Comparison of ENCODE assay signal across 9 mouse cellular contexts in the genomic region with DNA sequence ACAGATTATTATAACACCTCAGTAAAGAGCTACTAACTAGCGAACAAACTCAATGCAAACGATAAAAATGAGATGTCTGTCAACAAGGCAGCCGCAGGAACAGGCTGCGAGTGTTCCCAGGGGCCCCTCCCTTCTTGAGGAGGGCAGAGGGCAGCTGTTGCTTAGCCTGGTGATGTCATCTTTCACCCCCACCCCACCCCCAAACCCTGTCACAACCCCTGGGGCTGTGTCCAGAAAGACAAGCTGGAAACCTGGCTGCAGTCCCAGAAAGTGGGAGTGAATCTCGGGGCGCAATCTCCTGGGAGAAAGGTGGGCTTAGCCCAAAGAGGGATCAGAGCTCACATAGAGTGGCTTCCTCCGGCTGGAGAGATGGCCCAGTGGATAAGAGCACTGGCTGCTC. TPM values are rescaled to one million over a fixed set of nuclear protein-coding genes. Genes with fewer than 3 reads are reported as not detected.
A peak's percentile ranks its signal among the peaks of the same experiment; 100 is the strongest.
DNase-seq lines count a peak whose midpoint lies in the region; ATAC-seq and TF ChIP-seq lines count a peak whose summit lies in the region.
"Had no signal": no experiment of that assay in that cellular context is flagged by ENCODE, and none has a peak within 500 bp of the region (broad histone marks: within the 10 kb centered on the region; RNA-seq: fewer than 3 reads in every experiment).

No protein-coding gene starts in this region.

- H3K9me3 ChIP-seq in kidney, postnatal 0 days (replicated peaks; ENCODE audit: low read length), result no peaks in the 10 kb centered on the region
- no peaks in the 10 kb centered on the region for H3K9me3 ChIP-seq in heart, embryonic 16.5 days (replicated peaks; ENCODE audit: control insufficient read depth, low read length)
- H3K9me3 ChIP-seq: liver, embryonic 12.5 days had no signal

- no peaks in the 10 kb centered on the region for H3K4me1 ChIP-seq in kidney, postnatal 0 days (replicated peaks; ENCODE audit: insufficient read depth, low read length)
- H3K4me1 ChIP-seq in heart, embryonic 16.5 days (ENCODE audit: control insufficient read depth, insufficient read depth, low read length), result peaks cover 6% of the 10 kb centered on the region

- no peak overlapping the region for H3K27ac ChIP-seq in kidney, postnatal 0 days
- peak overlapping the region; percentile 13; the same call in 1 of the 2 replicates for H3K27ac ChIP-seq in heart, embryonic 16.5 days (ENCODE audit: low read length)
- H3K27ac ChIP-seq: liver, embryonic 12.5 days had no signal

- H3K4me3 ChIP-seq in kidney, postnatal 0 days (replicated peaks; ENCODE audit: low read depth, low read length), result no peak overlapping the region
- H3K4me3 ChIP-seq in heart, embryonic 16.5 days (ENCODE audit: low read length), result no peak overlapping the region
- H3K4me3 ChIP-seq: liver, embryonic 12.5 days had no signal

- no peaks in the 10 kb centered on the region for H3K36me3 ChIP-seq in kidney, postnatal 0 days (ENCODE audit: insufficient read depth, low read length)
- no peaks in the 10 kb centered on the region for H3K36me3 ChIP-seq in heart, embryonic 16.5 days (ENCODE audit: control insufficient read depth, insufficient read depth)

- TF ChIP-seq CTCF in kidney, postnatal 0 days (IDR thresholded peaks at IDR 0.05; ENCODE audit: low read depth), result no peak

- no peak overlapping the region for H3K9ac ChIP-seq in kidney, postnatal 0 days (ENCODE audit: low read depth, low read length)
- 0 out of 2 replicates have a peak overlapping the region, but pooled peaks have one; percentile 33 for H3K9ac ChIP-seq in heart, embryonic 16.5 days (ENCODE audit: low read length)
- H3K9ac ChIP-seq: liver, embryonic 12.5 days had no signal

- no peaks in the 10 kb centered on the region for H3K27me3 ChIP-seq in kidney, postnatal 0 days (ENCODE audit: insufficient read depth, low read length)
- H3K27me3 ChIP-seq in heart, embryonic 16.5 days (ENCODE audit: control insufficient read depth, insufficient read depth, low read length), result no peaks in the 10 kb centered on the region
- H3K27me3 ChIP-seq: liver, embryonic 12.5 days had no signal

- WGBS in kidney, postnatal 0 days, result 43% methylated on average over 7 of the region's 7 CpGs
- 18% methylated on average over 7 of the region's 7 CpGs for WGBS in heart, embryonic 16.5 days

- no peak overlapping the region for H3K4me2 ChIP-seq in kidney, postnatal 0 days (ENCODE audit: low read length)
- no peak overlapping the region for H3K4me2 ChIP-seq in heart, embryonic 16.5 days (ENCODE audit: low read depth, low read length)
- H3K4me2 ChIP-seq: liver, embryonic 12.5 days had no signal

- ATAC-seq in kidney, postnatal 0 days (replicated peaks; ENCODE audit: low FRiP score, low read depth), result no peak
- ATAC-seq in heart, embryonic 16.5 days (replicated peaks; ENCODE audit: extremely low read depth, insufficient read depth, low FRiP score), result no peak
- ATAC-seq: liver, embryonic 12.5 days had no signal

- DNase-seq in kidney, postnatal 0 days (ENCODE audit: low spot score), result peak; percentile 13
- no peak for DNase-seq in kidney, adult 11 months
- DNase-seq in adipocyte (ENCODE audit: low spot score), result peak; percentile 85
- DNase-seq in lung, postnatal 4 days, result peak; percentile 24 to 47
- DNase-seq in thymus, adult 18-20 months, result no peak
- no peak for DNase-seq in embryo, embryonic 11 days
- DNase-seq: cerebellum, adult 9-10 months had no signal

RNA-seq across cellular contexts. Expression of gene 1700001K19Rik, which starts 1.2 kb away (rescaled TPM):
- not detected in 2 replicates for polyA plus RNA-seq in kidney, postnatal 0 days (2015; fragmentation: Nextera tagmentation; extraction: Ambion mirVana)
- not detected in 2 replicates for polyA plus RNA-seq in heart, embryonic 16.5 days (2015; fragmentation: Nextera tagmentation; extraction: Ambion mirVana)
- polyA plus RNA-seq: liver, embryonic 12.5 days had no signal

RNA-seq across cellular contexts. Expression of gene Hsp90aa1, which starts 21.3 kb away (rescaled TPM):
- 485 and 487 TPM in 2 replicates for polyA plus RNA-seq in kidney, postnatal 0 days (2015; fragmentation: Nextera tagmentation; extraction: Ambion mirVana)
- polyA plus RNA-seq in heart, embryonic 16.5 days (2015; fragmentation: Nextera tagmentation; extraction: Ambion mirVana), result 622 and 694 TPM in 2 replicates

RNA-seq across cellular contexts. Expression of gene Wdr20, which starts 56.6 kb away (rescaled TPM):
- 18.6 and 20.7 TPM in 2 replicates for polyA plus RNA-seq in kidney, postnatal 0 days (2015; fragmentation: Nextera tagmentation; extraction: Ambion mirVana)
- polyA plus RNA-seq in heart, embryonic 16.5 days (2015; fragmentation: Nextera tagmentation; extraction: Ambion mirVana), result 15.8 and 18.0 TPM in 2 replicates

Comparison
In these comparisons a context has a peak if more than half of its experiments do, and no peak if none do; other contexts are left out.
1. DNase-seq: peak in kidney, postnatal 0 days (single experiment), adipocyte (single experiment) and lung, postnatal 4 days (2 of 2); none in kidney, adult 11 months (single experiment), thymus, adult 18-20 months (0 of 2) and embryo, embryonic 11 days (single experiment).